Mouse (Mus musculus) left cerebral cortex, postnatal 25 days (tissue): ENCODE measurements at regions not wholly inside any gene's neighbourhood (a gene's known extent, or its start where the extent isn't known, plus 50 kb on each side); places are given as distances from the start of the nearest gene placed in this dataset.

ENCODE experiments used
- DNase-seq, 2 experiments: peaks; one replicate each; pipeline ENCODE4 v3.0.0; 2022; ENCODE audit warnings: low spot score in 2 of 2, mixed read lengths in 1 of 2
- intact Hi-C: fragments of 180-260 bp; cut with DNase I; formaldehyde crosslinking; loops from one replicate; pipeline ENCODE4 v1.15.1; 2025

GRCm38 (mm10) chr2:105454353-105454752 is 55.2 kb upstream of the Rcn1 start:
- intact Hi-C loops = no loop called here
- no peak for DNase-seq

- DNase-seq = no peak
- intact Hi-C loops = no loop called here
These were observed 55.7 kb upstream of the Rcn1 start for GRCm38 (mm10) chr2:105454836-105455235.

GRCm38 (mm10) chr2:105458643-105459042 is 59.5 kb upstream of the Rcn1 start:
- intact Hi-C loops = no loop called here

GRCm38 (mm10) chr2:105459512-105459911 is 60.4 kb upstream of the Rcn1 start:
- intact Hi-C loops = no loop called here
- no peak for DNase-seq

More at GRCm38 (mm10) chr2:105458643-105459042, 59.5 kb upstream of the Rcn1 start:
- DNase-seq = no peak

GRCm38 (mm10) chr2:105465630-105466029 is 66.5 kb upstream of the Rcn1 start:
- intact Hi-C loops = loop anchor here (5.0 kb wide), 1 partner anchor 727 kb away; no protein-coding TSS in a partner anchor
- no peak for DNase-seq

GRCm38 (mm10) chr2:105468930-105469329 is 69.8 kb upstream of the Rcn1 start:
- DNase-seq = peak; percentile 57 to 79
- intact Hi-C loops = loop anchor here (2.0 to 5.0 kb wide), 2 partner anchors 614 to 723 kb away; no protein-coding TSS in a partner anchor

GRCm38 (mm10) chr2:105476028-105476677 is 77.0 kb upstream of the Rcn1 start:
- intact Hi-C loops = no loop called here
- DNase-seq = no peak

GRCm38 (mm10) chr2:105481990-105482592 is 83.0 kb upstream of the Rcn1 start:
- intact Hi-C loops = no loop called here
- DNase-seq = no peak

- no peak for DNase-seq
- intact Hi-C loops = no loop called here
These were observed 85.4 kb upstream of the Rcn1 start for GRCm38 (mm10) chr2:105484496-105484895.

- DNase-seq = no peak
- intact Hi-C loops = no loop called here
These were observed 86.2 kb upstream of the Rcn1 start for GRCm38 (mm10) chr2:105485286-105485685.

- intact Hi-C loops = no loop called here
- no peak for DNase-seq
These were observed 96.7 kb upstream of the Rcn1 start for GRCm38 (mm10) chr2:105495796-105496195.

GRCm38 (mm10) chr2:105504197-105504596 is 105.1 kb upstream of the Rcn1 start:
- DNase-seq = no peak
- intact Hi-C loops = no loop called here

- no peak for DNase-seq
- intact Hi-C loops = no loop called here
These were observed 106.4 kb upstream of the Rcn1 start for GRCm38 (mm10) chr2:105505554-105505953.

- no peak for DNase-seq
- intact Hi-C loops = no loop called here
These were observed 108.0 kb upstream of the Rcn1 start for GRCm38 (mm10) chr2:105507160-105507559.

GRCm38 (mm10) chr2:105510816-105511215 is 111.7 kb upstream of the Rcn1 start:
- DNase-seq = no peak

GRCm38 (mm10) chr2:105511690-105512089 is 112.6 kb upstream of the Rcn1 start:
- intact Hi-C loops = no loop called here

More at GRCm38 (mm10) chr2:105510816-105511215, 111.7 kb upstream of the Rcn1 start:
- intact Hi-C loops = no loop called here

GRCm38 (mm10) chr2:105514226-105514625 is 115.1 kb upstream of the Rcn1 start:
- DNase-seq = no peak
- intact Hi-C loops = no loop called here

More at GRCm38 (mm10) chr2:105511690-105512089, 112.6 kb upstream of the Rcn1 start:
- DNase-seq = no peak

- no peak for DNase-seq
- intact Hi-C loops = no loop called here
These were observed 115.8 kb upstream of the Rcn1 start for GRCm38 (mm10) chr2:105514881-105515280.

GRCm38 (mm10) chr2:105515326-105515725 is 116.2 kb upstream of the Rcn1 start:
- intact Hi-C loops = no loop called here
- DNase-seq = no peak

GRCm38 (mm10) chr2:105516267-105517133 is 117.4 kb upstream of the Rcn1 start:
- DNase-seq = no peak
- intact Hi-C loops = no loop called here
